Mouse (Mus musculus) cerebellum, adult 2 months (tissue): Measurements from ENCODE around the gene Rps27l.

ENCODE experiments used
- CTCF ChIP-seq: fragments of 200-500 bp; IDR thresholded peaks from 2 replicates; pipeline ENCODE4 v1.5.1; 2011; ENCODE audit warnings: low read depth, mild to moderate bottlenecking, control low read depth, low read length, moderate library complexity, borderline replicate concordance; ENCODE audit not compliant: insufficient read depth
- POLR2A ChIP-seq: fragments of 200-500 bp; IDR thresholded peaks from 2 replicates; pipeline ENCODE4 v1.6.1; 2011; ENCODE audit warnings: low read length, control low read depth, borderline replicate concordance; ENCODE audit not compliant: insufficient read depth

- no peak for TF ChIP-seq CTCF
- no peak for TF ChIP-seq POLR2A
These were observed 11.6 kb downstream of the Rps27l start for GRCm38 (mm10) chr9:66957451-66957850.
